Mouse (Mus musculus): Measurements from ENCODE around the gene Paics. TPM values are rescaled to one million over a fixed set of nuclear protein-coding genes. Genes with fewer than 3 reads are reported as not detected.

Gene Paics
- polyA plus RNA-seq, 1 experiment from 2014 or later: 484 TPM

DNA sequence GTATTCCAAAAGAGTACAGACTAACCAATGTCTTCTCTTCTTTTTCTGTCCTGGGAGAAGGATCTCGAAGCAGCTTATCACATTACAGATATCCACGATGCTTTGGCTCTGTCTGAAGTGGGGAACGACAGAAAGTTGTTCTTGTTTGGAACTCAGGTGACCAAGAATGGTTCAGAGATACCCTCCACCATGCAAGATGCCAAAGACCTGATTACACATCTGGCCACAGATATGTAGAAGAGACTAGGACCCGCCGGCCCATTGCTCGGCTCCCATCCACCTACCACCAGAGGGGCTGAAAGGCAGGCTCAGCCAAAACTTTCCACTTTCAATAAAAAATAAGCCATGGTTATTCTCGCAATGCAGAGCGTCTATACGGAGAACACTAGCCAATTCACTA lies 59.2 kb downstream of the Paics start:
- ATAC-seq (ENCODE audit: insufficient number of reproducible peaks, low FRiP score, low TSS enrichment, low read depth): no peak
- WGBS: 89% methylated on average over 9 of the region's 9 CpGs

DNA sequence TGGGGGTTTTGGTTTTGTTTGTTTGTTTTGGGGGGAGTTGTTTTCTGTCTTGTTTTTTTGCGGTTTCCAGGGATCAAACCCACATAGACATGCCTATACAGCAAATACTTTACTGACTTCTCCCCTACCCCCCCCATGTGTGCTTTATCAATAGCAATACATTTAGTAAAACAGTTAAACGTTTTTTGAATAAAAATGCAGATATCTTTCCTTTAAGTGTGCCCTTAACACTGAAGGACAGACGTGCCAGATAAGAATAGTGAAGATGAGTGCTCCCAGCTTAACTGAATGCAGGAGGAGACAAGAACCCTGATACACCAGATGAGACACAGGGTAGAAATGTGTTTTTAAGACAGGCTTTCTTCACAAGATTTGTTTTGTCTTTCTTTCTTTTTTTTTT lies 60.0 kb downstream of the Paics start:
- Histone ChIP-seq H3K9ac (ENCODE audit: low read length) (no peak overlapping the region), H3K4me3 (ENCODE audit: low read depth, low read length) (no peak overlapping the region), H3K4me2 (ENCODE audit: low read depth, severe bottlenecking) (no peak overlapping the region), H3K9me3 (ENCODE audit: control insufficient read depth, low read length) (no peaks in the 10 kb centered on the region), H3K27ac (replicated peaks; ENCODE audit: low read depth, low read length) (no peak overlapping the region), H3K27me3 (ENCODE audit: control insufficient read depth, insufficient read depth, low read length) (no peaks in the 10 kb centered on the region), H3K4me1 (ENCODE audit: control insufficient read depth, insufficient read depth, low read length) (no peaks in the 10 kb centered on the region), H3K36me3 (ENCODE audit: control insufficient read depth, insufficient read depth, low read length) (no peaks in the 10 kb centered on the region)
- 67% methylated on average over 3 of the region's 3 CpGs for WGBS
- no peak for DNase-seq (ENCODE audit: low spot score)
- no peak for ATAC-seq (ENCODE audit: insufficient number of reproducible peaks, low FRiP score, low TSS enrichment, low read depth)

More for the DNA sequence above, 59.2 kb downstream of the Paics start:
- Histone ChIP-seq H3K4me3 (ENCODE audit: low read depth, low read length) (no peak overlapping the region), H3K4me1 (ENCODE audit: control insufficient read depth, insufficient read depth, low read length) (no peaks in the 10 kb centered on the region), H3K9me3 (ENCODE audit: control insufficient read depth, low read length) (no peaks in the 10 kb centered on the region), H3K27me3 (ENCODE audit: control insufficient read depth, insufficient read depth, low read length) (no peaks in the 10 kb centered on the region), H3K4me2 (ENCODE audit: low read depth, severe bottlenecking) (no peak overlapping the region), H3K27ac (replicated peaks; ENCODE audit: low read depth, low read length) (no peak overlapping the region), H3K36me3 (ENCODE audit: control insufficient read depth, insufficient read depth, low read length) (no peaks in the 10 kb centered on the region), H3K9ac (ENCODE audit: low read length) (no peak overlapping the region)
- DNase-seq (ENCODE audit: low spot score): no peak

GRCm38 (mm10) chr5:77013171-77013570 lies 62.1 kb downstream of the Paics start:
- Histone ChIP-seq H3K9ac (ENCODE audit: low read length) (no peak overlapping the region), H3K4me2 (ENCODE audit: low read depth, severe bottlenecking) (no peak overlapping the region), H3K4me1 (ENCODE audit: control insufficient read depth, insufficient read depth, low read length) (no peaks in the 10 kb centered on the region), H3K27me3 (ENCODE audit: control insufficient read depth, insufficient read depth, low read length) (peaks cover 3% of the 10 kb centered on the region; the same call in 1 of the 2 replicates), H3K36me3 (ENCODE audit: control insufficient read depth, insufficient read depth, low read length) (no peaks in the 10 kb centered on the region), H3K9me3 (ENCODE audit: control insufficient read depth, low read length) (no peaks in the 10 kb centered on the region), H3K27ac (replicated peaks; ENCODE audit: low read depth, low read length) (no peak overlapping the region), H3K4me3 (ENCODE audit: low read depth, low read length) (no peak overlapping the region)
- no peak for ATAC-seq (ENCODE audit: insufficient number of reproducible peaks, low FRiP score, low TSS enrichment, low read depth)
- WGBS: 88% methylated on average over 3 of the region's 3 CpGs
- no peak for DNase-seq (ENCODE audit: low spot score)

DNA sequence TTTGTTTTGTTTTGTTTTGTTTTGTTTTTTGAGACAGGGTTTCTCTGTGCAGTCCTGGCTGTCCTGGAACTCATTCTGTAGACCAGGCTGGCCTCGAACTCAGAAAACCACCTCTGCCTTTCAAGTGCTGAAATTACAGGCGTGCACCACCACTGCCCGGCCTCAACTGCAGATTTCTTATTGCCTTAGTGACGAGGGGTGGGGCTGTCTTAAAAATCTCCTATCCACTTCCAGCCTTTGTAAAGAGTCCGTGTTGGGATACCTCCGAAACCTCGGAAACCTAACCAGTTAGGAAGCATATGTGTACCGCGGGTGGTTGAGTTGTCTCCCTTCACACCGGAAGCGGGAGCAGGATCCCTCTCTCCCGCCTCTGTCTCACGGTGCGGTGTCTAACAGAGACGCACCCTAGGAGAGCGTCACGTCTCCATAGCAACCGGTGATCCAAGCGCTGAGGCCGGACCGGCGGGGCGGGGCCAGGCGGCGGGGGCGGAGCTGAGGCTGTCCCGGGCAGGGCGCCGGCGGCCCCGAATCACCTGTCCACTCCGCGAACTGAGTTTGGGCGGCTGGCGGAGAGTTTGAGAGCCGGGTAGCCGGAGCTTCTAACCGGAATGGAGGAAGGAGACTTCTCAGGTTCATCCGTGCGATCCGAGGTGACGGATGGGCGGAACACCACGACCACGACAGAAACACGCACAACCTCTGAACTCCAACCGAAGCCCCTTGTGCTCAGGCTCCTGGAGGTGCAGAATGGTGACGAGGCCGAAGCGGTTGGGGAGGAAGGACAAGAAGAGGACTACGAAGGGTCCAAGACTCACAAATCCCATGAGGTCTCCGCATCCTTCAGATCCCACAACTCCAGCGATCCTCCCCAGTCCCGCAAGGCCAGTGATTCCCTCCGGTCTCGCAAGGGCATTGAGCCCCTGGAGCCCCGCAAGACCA lies 64.7 kb downstream of the Paics start, which contains the start of gene Thegl:
Gene Thegl (plus strand): TSS at position 480 of the 939 bp plus-strand sequence.
- DNase-seq (ENCODE audit: low spot score): peak; percentile 88
- Histone ChIP-seq H3K4me3 (ENCODE audit: low read depth, low read length) (peak within 1 kb of the TSS; percentile 37), H3K36me3 (ENCODE audit: control insufficient read depth, insufficient read depth, low read length) (no peaks in the 10 kb centered on the region), H3K9me3 (ENCODE audit: control insufficient read depth, low read length) (no peaks in the 10 kb centered on the region), H3K9ac (ENCODE audit: low read length) (no peak within 1 kb of the TSS), H3K4me2 (ENCODE audit: low read depth, severe bottlenecking) (peak within 1 kb of the TSS; percentile 71), H3K27me3 (ENCODE audit: control insufficient read depth, insufficient read depth, low read length) (peaks cover 3% of the 10 kb centered on the region; the same call in 1 of the 2 replicates), H3K27ac (replicated peaks; ENCODE audit: low read depth, low read length) (no peak within 1 kb of the TSS), H3K4me1 (ENCODE audit: control insufficient read depth, insufficient read depth, low read length) (no peaks in the 10 kb centered on the region)
- peak; percentile 91 for ATAC-seq (ENCODE audit: insufficient number of reproducible peaks, low FRiP score, low TSS enrichment, low read depth)
- 10% methylated on average over 57 of the region's 57 CpGs for WGBS

Other genes with a start within 250 kb of the Paics start
- 16.2 and 23.9 TPM in 2 replicates for gene Aasdh, start 45.8 kb upstream of the Paics start, polyA plus RNA-seq (2014; fragmentation: Nextera tagmentation; extraction: Ambion mirVana)
- gene Ppat, start 271 bp downstream of the Paics start, polyA plus RNA-seq (2014; fragmentation: Nextera tagmentation; extraction: Ambion mirVana): 42.5 and 45.6 TPM in 2 replicates
- gene Srp72, start 23.4 kb downstream of the Paics start, polyA plus RNA-seq (2014; fragmentation: Nextera tagmentation; extraction: Ambion mirVana): 88.3 and 88.6 TPM in 2 replicates
- gene Arl9, start 52.7 kb downstream of the Paics start, polyA plus RNA-seq (2014; fragmentation: Nextera tagmentation; extraction: Ambion mirVana): 0.40 TPM in 1 of 2 replicates, not detected in the other
- gene Thegl, start 64.7 kb downstream of the Paics start, polyA plus RNA-seq (2014; fragmentation: Nextera tagmentation; extraction: Ambion mirVana): not detected in 2 replicates
- 0.13 and 0.34 TPM in 2 replicates for gene Hopx, start 163.8 kb downstream of the Paics start, polyA plus RNA-seq (2014; fragmentation: Nextera tagmentation; extraction: Ambion mirVana)

Measured in limb, embryonic 11.5 days (tissue).